Mouse (Mus musculus) urinary bladder, postnatal 10 days (tissue): ENCODE measurements around the gene Gda.

Experiments
- DNase-seq: peaks from one replicate; pipeline ENCODE4 v3.0.0; 2022; ENCODE audit warnings: low spot score

The Gda gene

GRCm38 (mm10) chr19:21457461-21457860, 15.8 kb downstream of the Gda start:
- DNase-seq: no peak

DNA sequence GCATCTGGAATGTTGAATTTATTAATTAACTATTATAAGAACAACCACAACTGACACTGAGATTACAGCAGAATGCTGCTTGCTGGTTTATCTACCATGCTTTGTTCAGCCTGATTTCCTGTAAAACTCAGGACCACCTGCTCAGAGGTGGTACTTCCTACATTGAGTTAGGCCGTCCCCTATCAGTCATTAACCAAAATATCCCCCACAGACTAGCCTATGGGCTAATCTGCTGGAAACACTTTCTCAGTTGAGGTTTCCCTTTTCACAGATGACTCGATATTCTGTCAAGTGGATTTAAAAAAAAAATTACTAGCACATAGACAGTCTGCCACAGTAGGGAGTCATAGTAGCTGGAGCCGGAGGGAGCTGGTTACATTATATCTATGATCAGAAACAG, 31.5 kb downstream of the Gda start:
- DNase-seq: no peak

DNA sequence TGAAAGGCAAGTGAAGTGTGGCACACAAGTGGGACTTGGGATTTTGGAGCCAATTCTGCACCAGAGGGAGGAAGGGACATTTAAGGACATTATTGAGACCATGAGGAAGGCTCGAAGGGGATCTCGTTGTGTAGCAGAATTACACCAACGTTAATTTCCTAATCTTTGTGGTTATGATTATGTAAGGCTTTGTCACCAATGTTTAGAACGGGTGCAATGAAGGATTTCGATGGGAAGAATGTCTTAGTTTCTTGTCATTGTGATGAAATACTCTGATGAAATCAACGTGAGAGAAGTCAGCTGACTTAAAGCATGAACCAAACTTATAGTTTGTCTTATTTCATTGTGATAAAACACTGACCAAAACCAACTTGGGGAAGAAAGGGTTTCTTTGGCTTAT, 32.4 kb downstream of the Gda start:
- no peak for DNase-seq

- no peak for DNase-seq
Observed at GRCm38 (mm10) chr19:21439141-21439737, 34.0 kb downstream of the Gda start.

DNA sequence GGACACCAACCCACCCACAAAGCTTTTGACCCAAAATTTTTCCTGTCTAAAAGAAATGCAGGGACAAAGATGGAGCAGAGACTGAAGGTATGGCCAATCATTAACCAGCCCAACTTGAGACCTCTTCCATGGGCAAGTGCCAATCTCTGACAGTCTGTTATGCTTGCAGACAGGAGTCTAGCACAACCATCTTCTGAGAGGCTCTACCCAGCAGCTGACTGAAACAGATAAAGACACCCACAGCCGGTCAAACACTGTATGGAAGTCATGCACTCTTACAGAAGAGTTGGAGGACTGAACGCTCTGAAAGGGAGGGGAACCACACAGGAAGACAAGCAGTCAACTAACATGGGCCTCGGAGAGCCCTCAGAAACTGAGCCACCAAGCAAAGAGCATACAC, 36.7 kb downstream of the Gda start:
- DNase-seq: no peak

DNA sequence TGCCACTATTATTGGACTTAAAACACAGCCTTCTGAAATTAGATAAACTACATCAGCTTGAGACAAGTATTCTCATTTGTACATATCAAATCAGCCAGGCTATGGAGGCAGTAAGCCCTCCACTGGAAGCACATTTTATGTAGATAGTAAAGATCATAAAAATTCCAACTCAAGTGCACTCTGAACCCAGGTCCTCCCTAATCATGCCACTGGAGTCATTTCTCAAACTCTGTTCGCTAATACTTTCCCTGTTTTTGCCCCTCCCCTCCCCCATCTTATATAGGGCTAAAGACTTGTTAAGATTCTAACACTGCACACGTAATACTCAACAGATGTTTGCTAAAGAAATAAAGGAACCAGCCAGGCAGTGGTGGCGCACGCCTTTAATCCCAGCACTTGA, 39.9 kb downstream of the Gda start:
- no peak for DNase-seq

DNA sequence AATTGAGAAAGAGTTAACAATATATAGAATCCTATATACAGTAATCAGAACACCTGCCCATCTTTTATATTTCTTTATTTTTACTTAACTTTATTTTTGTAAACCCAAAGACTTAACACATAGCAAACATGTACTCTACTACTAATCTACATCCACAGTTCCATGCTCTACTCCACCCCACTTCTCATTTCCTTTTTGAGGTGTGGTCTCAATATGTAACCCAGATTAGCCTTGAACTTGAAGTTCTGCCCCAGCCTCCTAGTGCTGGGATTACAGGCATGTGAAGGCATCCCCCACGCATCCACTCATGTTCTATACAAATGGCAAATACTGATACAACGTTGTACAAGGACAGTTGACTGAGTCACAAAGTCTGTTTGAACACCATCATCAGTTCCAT, 40.4 kb downstream of the Gda start:
- DNase-seq: no peak

- DNase-seq: no peak
Observed at GRCm38 (mm10) chr19:21432286-21432685, 41.0 kb downstream of the Gda start.

- no peak for DNase-seq
Observed at GRCm38 (mm10) chr19:21425391-21425790, 47.9 kb downstream of the Gda start.

DNA sequence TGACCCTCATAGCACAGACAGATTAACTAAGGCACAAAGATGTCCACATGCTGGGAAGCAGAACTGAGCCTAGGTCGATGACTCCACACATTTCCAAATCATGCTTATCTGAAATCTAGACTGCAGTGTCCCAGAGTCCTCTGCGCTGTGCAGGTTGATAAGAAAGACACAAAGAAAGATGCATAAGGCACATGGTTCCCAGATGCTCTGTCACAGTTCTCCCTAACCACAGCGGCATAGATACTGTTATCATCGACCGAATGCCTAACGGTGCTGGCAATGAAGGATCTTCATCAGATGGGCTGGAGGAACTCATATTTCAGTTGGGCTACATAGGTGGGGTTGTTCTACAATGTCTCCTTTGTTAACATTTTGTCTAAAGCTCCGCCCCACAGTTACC, 49.5 kb downstream of the Gda start:
- DNase-seq: no peak

GRCm38 (mm10) chr19:21418418-21418817, 54.8 kb downstream of the Gda start:
- no peak for DNase-seq

DNA sequence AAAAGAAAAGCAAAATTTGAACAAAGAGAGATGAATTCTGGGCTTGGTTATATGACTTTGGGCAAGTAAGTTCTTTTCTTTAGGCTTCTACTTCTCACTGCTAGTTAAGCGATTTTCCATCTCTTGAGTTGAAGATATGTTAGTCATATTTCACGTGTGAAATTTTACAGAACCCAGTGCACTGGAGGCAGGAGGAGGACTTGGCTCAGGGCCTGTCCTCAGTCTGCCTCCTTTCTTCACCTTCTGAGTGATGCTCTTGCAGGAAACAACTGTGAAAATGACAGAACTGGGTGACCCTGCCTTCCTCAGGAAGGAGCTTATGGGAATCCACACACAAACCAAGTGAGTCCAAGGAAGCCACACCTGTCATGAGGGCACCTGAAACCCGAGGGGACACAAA, 57.9 kb downstream of the Gda start:
- DNase-seq: no peak

DNA sequence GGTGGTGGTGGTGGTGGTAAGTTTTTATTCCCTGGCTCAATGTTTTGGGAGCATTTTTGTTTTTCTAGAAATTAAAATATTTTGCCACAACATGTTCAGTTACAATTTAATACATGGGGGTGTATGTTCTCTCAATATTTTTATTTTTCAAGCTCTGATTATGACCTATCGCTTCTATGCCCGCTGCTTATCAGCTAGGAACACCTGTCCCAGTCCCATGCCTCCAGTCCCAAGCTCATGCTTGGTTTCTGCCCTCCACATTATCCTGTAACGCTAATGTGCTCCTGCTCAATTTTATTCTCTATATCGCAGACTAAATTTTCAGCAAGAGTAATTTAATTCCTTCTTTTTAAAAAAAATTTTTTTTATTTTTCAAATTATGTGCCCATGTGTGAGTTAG, 64.1 kb downstream of the Gda start:
- DNase-seq: no peak

DNA sequence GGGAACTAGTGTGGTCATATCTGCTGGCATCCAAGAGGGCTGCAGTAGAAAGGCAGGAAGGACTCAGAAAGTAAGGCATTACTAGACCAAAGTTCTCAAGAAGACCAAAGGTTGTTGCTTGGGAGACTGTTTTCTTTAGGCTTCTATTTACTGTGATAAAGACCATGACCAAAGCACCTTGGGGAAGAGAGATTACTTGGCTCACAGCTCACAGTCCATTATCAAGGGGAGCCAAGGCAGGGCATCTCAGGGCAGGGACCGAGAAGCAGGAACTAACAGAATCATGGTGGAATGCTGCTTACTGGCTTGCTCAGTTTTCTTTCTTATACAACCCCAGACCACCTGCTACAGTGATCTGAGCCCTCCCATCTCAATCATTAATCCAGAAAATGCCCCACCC, 65.9 kb downstream of the Gda start:
- no peak for DNase-seq

DNA sequence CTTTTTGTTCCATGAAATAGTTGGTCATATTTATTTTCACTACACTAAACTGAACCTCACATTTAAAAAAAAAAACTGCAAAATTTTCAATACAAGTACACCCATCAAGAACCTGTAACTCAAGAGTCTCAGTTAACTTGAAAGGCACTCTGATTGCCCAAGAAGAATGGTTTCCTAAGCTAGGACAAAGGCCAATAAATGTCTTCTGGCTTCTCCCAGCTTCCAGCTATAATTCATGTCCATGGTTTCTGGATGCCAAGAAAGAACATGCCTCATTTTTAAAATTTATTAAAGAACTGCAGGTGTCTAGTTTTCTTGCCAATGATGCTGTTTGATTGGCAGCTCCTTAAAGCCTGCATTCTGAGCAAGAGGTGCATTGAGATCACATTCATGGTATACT, 75.3 kb downstream of the Gda start:
- no peak for DNase-seq

GRCm38 (mm10) chr19:21396364-21396763, 76.9 kb downstream of the Gda start:
- DNase-seq: no peak

- no peak for DNase-seq
Observed at GRCm38 (mm10) chr19:21390904-21391303, 82.3 kb downstream of the Gda start.

DNA sequence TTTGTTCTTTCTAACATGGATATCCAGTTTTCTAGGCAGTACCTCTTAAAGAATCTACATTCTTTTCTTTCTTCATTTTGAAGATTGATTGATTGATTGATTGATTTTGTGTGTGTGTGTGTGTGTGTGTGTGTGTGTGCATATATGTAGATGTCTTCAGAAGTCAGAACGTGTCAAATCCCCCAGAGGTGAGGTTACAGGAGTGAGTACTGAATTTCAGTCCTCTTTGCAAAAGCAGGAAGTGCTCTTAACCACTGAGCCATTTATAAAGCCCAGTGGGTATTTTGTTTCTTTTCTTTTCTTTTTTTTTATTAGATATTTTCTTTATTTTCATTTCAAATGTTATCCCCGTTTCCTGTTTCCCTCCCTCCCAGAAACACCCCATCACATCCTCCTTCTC, 86.4 kb downstream of the Gda start:
- DNase-seq: no peak

DNA sequence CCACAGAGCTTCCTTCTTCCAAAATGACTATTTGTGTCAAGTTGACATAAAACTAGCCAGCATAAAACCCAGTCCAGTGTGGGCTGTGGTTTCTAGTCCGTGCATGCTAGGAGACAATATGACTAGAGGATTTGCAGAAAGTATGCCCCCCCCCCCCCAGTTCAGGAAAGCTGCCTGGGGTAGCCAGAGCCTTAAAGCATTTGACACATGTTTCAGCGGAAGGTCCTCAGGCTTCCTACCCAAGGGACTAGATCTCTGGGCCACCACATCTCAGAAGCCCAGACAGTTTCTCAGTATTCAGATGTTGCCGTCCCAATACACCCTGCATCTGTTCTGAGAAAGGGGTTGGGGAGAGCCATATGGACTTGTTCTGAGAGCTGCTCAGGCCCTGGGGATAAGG, 89.0 kb downstream of the Gda start:
- no peak for DNase-seq

DNA sequence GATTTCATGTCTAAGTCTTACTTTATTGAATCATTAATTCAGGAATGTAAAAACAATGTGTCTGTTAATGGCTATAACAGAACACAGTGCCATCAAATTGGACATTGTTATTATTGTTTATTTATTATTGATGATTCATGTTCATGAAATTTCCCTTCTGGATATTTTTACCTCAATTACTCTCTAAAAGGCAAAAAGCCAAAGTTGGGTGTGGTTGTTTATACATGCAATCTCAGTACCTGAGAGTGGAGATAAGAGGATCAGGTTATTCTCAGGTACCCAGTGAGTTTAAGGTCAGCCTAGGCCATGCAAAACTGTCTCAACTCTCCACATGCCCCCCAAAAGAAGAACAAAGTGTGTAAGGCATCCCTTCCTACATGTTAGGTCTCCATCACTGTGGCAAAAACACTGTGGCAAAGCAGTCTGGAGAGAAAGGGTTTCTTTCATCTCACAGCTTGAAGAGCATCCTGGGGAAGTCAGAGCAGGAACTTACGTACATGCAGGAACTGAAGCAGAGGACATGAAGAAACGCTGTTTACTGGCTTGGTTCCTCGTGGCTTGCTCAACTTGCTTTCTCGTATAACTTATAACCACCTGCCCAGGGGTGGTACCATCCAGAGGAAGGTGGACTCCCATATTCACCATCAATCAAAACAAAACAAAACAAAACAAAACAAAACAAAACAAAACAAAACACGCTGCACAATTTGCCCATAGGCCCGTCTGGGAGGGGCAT, 89.6 kb downstream of the Gda start:
- DNase-seq: no peak

GRCm38 (mm10) chr19:21381696-21382095, 91.5 kb downstream of the Gda start:
- DNase-seq: no peak

DNA sequence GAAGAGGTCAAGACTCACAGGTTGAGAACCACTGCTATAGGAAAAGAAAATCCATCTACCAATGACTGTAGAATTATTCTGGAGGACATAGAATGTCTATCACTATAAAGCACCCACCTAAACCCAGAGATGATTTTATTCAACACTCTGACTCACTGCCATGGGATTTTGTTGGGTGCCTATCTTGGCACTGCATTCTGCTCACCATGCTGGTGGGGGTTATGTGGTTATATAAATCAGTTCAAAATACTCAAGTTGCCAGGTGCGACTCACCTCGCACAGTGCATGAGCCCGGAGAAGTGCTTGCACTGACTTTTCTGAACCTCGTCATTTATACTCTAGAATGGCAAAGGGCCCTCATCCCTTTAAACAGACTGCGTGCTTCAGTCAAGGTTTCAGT, 94.0 kb downstream of the Gda start:
- DNase-seq: no peak

DNA sequence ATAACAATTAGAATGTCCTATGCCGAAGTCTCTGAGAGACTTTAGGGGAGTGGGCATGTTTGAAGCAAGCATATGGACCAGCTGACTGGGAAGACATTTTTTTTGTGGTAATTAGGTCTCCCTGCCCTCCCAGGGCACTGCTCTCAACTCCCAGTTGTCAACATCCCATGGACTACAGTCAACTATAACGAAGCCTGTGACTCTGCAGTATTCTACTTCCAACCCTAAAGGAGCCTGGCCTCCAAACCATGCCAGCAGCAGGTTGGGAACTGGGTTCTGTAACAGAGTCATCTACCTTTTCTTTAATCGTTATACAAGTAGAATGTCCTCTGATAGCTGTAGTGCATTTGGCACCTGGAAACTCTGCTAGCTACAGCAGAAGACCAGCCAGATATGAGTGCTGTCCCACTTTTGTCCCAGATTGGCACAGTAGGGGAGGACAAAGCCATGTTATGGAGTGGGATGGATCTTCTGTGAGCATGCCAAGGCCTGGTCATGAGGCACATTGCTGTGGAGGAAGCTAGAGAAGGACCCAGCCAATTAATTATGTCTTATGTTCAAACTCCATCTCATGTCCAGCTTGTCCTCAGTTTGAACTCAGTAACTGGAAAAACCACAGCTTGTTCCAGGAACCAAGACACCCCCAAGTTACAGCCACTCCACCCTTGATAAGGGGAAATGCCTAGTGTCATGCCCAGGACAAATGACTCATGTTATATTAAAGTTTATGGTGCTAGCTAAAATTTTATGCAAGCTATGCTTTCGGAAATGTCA, 96.6 kb downstream of the Gda start:
- no peak for DNase-seq
